Mouse (Mus musculus): ENCODE measurements at regions not wholly inside any gene's neighbourhood (a gene's known extent, or its start where the extent isn't known, plus 50 kb on each side); places are given as distances from the start of the nearest gene placed in this dataset.
"Not testable (repeated sequence)": the region's sequence is repeated elsewhere in the genome, so short reads cannot be mapped to it uniquely, and the experiment has no call there.

DNA sequence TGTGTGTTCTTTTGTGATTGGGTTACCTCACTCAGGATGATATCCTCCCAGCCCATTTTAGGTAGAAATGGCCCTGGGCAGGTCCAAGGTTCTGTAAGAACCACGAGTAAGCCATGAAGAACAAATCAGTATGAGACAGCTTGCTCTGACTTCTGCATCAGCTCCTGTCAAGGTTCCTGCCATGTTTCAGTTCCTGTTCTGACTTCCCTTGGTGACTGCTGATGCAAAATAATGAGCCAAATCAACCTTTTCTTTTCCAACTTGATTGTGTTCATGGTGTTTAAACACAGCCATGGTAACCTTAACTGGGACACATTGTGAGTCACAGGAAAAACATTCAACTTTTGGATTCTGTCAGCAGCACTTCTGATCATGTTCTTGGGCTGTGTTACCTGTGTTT, 667.4 kb upstream of the Igfbp7 start:
- no peak overlapping the region for H3K27ac ChIP-seq (ENCODE audit: low read length)
- no peak overlapping the region for H3K9ac ChIP-seq (ENCODE audit: low read depth, low read length)
- no peaks in the 10 kb centered on the region for H3K36me3 ChIP-seq (ENCODE audit: control insufficient read depth, insufficient read depth)
- no peak for ATAC-seq (ENCODE audit: low read depth)
- H3K27me3 ChIP-seq (ENCODE audit: control insufficient read depth, insufficient read depth, low read depth, low read length): no peaks in the 10 kb centered on the region
- no peaks in the 10 kb centered on the region for H3K4me1 ChIP-seq (ENCODE audit: control insufficient read depth, low read depth, low read length)
- no peak overlapping the region for H3K4me2 ChIP-seq (ENCODE audit: low read depth, low read length)
- no peak overlapping the region for H3K4me3 ChIP-seq (ENCODE audit: low read depth, low read length)
- 35% methylated on average over 1 of the region's 1 CpGs for WGBS (ENCODE audit: insufficient replicate concordance)
- no peaks in the 10 kb centered on the region for H3K9me3 ChIP-seq (replicated peaks; ENCODE audit: control insufficient read depth, low read length)

DNA sequence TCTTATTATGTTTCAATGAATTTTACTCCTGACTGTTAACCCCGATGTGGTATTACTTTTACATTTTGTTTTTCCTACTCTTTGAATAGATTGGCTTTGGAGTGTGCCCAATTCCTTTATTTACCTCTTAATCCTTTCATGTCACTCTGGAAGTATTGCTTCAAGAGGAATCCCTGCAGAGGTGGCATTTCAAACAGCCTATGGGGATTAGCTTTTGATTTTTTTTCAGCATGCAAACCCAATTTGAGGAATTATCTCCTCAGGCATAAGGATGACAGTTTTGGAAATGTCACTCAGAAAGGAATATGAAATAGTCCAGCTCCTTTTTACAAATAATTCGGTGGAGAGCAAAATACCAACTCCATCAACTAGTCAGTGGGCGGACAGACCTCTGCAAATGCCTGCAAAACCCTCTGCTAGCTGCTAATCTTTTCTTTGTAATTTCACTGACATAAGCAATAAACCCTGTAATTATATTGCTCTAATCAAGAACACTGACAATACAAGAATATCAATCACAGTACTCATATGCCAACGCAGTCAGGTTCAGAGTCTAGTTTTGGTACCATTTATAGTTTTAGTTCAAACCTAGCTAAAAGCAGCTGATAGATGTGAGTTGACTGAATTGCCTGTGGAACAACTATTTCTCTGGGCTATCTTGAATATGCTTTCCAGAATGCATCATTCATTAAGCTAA, 624.9 kb upstream of the Igfbp7 start:
- Histone ChIP-seq H3K9ac (ENCODE audit: low read depth, low read length) (no peak overlapping the region), H3K9me3 (replicated peaks; ENCODE audit: control insufficient read depth, low read length) (no peaks in the 10 kb centered on the region), H3K4me3 (ENCODE audit: low read depth, low read length) (no peak overlapping the region), H3K4me2 (ENCODE audit: low read depth, low read length) (no peak overlapping the region), H3K4me1 (ENCODE audit: control insufficient read depth, low read depth, low read length) (no peaks in the 10 kb centered on the region), H3K36me3 (ENCODE audit: control insufficient read depth, insufficient read depth) (no peaks in the 10 kb centered on the region), H3K27me3 (ENCODE audit: control insufficient read depth, insufficient read depth, low read depth, low read length) (no peaks in the 10 kb centered on the region), H3K27ac (ENCODE audit: low read length) (no peak overlapping the region)
- WGBS (ENCODE audit: insufficient replicate concordance): 56% methylated on average over 4 of the region's 4 CpGs
- ATAC-seq (ENCODE audit: low read depth): no peak

DNA sequence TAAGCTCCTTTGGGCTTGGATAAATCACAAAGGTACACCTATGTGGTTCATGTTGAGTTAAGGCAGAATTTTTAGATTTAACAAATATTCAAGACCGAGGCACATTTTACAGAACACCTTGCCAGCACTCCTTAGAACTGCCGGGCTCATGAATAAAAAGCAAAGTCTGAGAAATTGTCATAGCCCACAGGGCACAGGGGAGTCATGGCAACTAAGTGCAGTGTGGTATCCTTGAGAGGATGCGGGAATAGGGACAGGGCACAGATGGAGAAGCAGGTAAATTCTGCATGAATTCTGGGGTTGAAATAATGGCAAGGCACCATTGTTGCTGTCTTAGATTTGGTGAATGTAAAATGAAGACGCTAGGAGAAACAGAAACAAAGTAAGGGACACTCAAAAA, 609.7 kb upstream of the Igfbp7 start:
- Histone ChIP-seq H3K27ac (ENCODE audit: low read length) (no peak overlapping the region), H3K36me3 (ENCODE audit: control insufficient read depth, insufficient read depth) (no peaks in the 10 kb centered on the region), H3K4me1 (ENCODE audit: control insufficient read depth, low read depth, low read length) (no peaks in the 10 kb centered on the region), H3K4me3 (ENCODE audit: low read depth, low read length) (no peak overlapping the region), H3K27me3 (ENCODE audit: control insufficient read depth, insufficient read depth, low read depth, low read length) (no peaks in the 10 kb centered on the region), H3K4me2 (ENCODE audit: low read depth, low read length) (no peak overlapping the region), H3K9ac (ENCODE audit: low read depth, low read length) (no peak overlapping the region), H3K9me3 (replicated peaks; ENCODE audit: control insufficient read depth, low read length) (no peaks in the 10 kb centered on the region)
- no peak for ATAC-seq (ENCODE audit: low read depth)
- WGBS (ENCODE audit: insufficient replicate concordance): 61% methylated on average over 4 of the region's 4 CpGs

DNA sequence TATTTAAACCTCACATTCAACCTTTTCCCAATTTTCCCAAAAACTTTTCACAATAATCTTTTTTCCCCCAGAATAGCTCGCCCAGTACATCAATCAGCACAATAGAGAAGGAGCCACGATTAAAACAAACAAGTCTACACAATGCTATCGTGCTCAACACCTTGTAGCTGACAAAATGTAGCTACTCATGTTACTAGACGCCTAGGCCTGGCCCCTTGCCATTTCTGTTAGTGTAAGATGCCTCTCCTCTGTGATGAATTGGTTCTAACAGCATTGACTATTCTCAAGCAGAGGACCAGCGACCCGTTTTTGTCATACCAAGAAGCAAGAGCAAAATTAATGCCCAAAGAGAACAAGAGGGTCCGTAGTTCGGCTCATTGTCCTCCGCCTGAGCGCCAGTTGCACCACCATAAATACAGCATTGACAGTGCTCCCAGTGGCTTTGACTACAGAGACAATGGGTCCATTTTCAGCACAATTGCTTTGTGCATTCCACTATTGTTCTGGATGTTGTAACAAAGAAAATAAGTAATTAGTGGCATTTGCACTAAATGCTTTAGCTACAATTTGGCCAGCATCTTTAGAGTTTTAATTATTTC, 578.7 kb upstream of the Igfbp7 start:
- no peak overlapping the region for H3K4me2 ChIP-seq (ENCODE audit: low read depth, low read length)
- H3K27ac ChIP-seq (ENCODE audit: low read length): no peak overlapping the region
- no peaks in the 10 kb centered on the region for H3K4me1 ChIP-seq (ENCODE audit: control insufficient read depth, low read depth, low read length)
- H3K9ac ChIP-seq (ENCODE audit: low read depth, low read length): no peak overlapping the region
- H3K27me3 ChIP-seq (ENCODE audit: control insufficient read depth, insufficient read depth, low read depth, low read length): no peaks in the 10 kb centered on the region
- ATAC-seq (ENCODE audit: low read depth): no peak
- H3K36me3 ChIP-seq (ENCODE audit: control insufficient read depth, insufficient read depth): no peaks in the 10 kb centered on the region
- H3K9me3 ChIP-seq (replicated peaks; ENCODE audit: control insufficient read depth, low read length): no peaks in the 10 kb centered on the region
- H3K4me3 ChIP-seq (ENCODE audit: low read depth, low read length): no peak overlapping the region
- 62% methylated on average over 10 of the region's 10 CpGs for WGBS (ENCODE audit: insufficient replicate concordance)

DNA sequence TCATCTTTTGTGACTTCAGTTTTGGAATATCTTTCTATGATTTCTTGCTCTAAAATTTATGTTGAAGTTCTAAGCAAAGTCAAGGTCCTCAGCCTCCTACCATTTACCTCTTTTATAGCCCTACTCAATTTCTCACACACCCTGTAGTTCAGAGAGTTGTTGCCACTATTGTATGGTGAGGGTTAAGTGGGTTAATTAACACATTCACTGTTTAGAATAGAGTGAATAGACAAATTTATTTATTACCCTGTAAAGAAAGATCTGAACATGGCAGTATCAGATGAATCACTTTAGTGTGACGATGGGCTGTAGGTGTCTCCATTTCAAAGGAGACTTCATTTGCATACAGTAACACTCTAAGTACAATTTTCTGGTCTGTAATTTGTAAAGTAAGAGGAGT, 577.4 kb upstream of the Igfbp7 start:
- Histone ChIP-seq H3K27me3 (ENCODE audit: control insufficient read depth, insufficient read depth, low read depth, low read length) (no peaks in the 10 kb centered on the region), H3K27ac (ENCODE audit: low read length) (no peak overlapping the region), H3K9me3 (replicated peaks; ENCODE audit: control insufficient read depth, low read length) (no peaks in the 10 kb centered on the region), H3K36me3 (ENCODE audit: control insufficient read depth, insufficient read depth) (no peaks in the 10 kb centered on the region), H3K9ac (ENCODE audit: low read depth, low read length) (no peak overlapping the region), H3K4me3 (ENCODE audit: low read depth, low read length) (no peak overlapping the region), H3K4me2 (ENCODE audit: low read depth, low read length) (no peak overlapping the region), H3K4me1 (ENCODE audit: control insufficient read depth, low read depth, low read length) (no peaks in the 10 kb centered on the region)
- no peak for ATAC-seq (ENCODE audit: low read depth)
- WGBS (ENCODE audit: insufficient replicate concordance): 63% methylated on average over 1 of the region's 1 CpGs

DNA sequence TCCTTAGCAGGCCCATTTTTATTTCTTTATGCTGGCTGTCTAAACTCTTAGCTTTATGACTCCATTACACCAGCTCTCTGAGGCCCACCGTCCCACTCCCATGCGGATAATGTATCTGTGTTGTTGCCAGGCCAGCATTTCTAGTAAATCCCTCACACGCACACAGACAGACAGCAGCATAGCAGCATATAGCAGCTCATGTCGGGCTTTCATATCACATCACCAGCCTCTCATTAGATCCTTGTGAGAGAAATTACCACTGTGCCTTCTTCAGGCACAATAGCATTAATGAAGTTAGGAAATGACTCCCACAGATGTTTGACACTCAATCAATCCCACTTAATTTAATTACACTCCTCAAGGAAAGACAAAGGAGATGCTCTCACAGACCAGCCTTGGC, 532.2 kb upstream of the Igfbp7 start:
- not testable (repeated sequence) for H3K4me2 ChIP-seq (ENCODE audit: low read depth, low read length); H3K4me1 ChIP-seq (ENCODE audit: control insufficient read depth, low read depth, low read length); ATAC-seq (ENCODE audit: low read depth); H3K36me3 ChIP-seq (ENCODE audit: control insufficient read depth, insufficient read depth); H3K9me3 ChIP-seq (replicated peaks; ENCODE audit: control insufficient read depth, low read length); H3K27me3 ChIP-seq (ENCODE audit: control insufficient read depth, insufficient read depth, low read depth, low read length); H3K27ac ChIP-seq (ENCODE audit: low read length); H3K9ac ChIP-seq (ENCODE audit: low read depth, low read length); H3K4me3 ChIP-seq (ENCODE audit: low read depth, low read length)
- WGBS (ENCODE audit: insufficient replicate concordance): 68% methylated on average over 4 of the region's 4 CpGs

DNA sequence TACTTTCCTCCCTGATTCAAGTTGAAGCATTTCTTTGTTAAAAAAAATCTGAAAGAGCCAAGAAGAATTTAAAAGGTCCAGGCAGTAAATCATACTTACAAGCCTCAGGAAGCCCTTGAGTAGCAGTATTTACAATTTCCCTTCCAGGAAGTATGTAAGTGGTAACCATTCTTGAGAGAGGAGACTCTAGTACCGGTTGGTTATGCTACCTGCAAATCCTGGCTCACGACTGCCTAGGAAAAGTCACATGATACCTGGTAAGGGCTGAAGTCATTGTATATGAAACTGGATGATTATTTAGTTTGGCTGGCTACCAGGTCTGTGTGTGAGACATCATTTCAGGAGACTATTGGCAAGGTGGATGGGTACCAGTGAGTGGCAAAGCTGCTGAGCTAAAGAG, 524.0 kb upstream of the Igfbp7 start:
- no peak for ATAC-seq (ENCODE audit: low read depth)
- Histone ChIP-seq H3K9me3 (replicated peaks; ENCODE audit: control insufficient read depth, low read length) (no peaks in the 10 kb centered on the region), H3K36me3 (ENCODE audit: control insufficient read depth, insufficient read depth) (no peaks in the 10 kb centered on the region), H3K4me3 (ENCODE audit: low read depth, low read length) (no peak overlapping the region), H3K4me2 (ENCODE audit: low read depth, low read length) (no peak overlapping the region), H3K9ac (ENCODE audit: low read depth, low read length) (no peak overlapping the region), H3K27ac (ENCODE audit: low read length) (no peak overlapping the region), H3K4me1 (ENCODE audit: control insufficient read depth, low read depth, low read length) (no peaks in the 10 kb centered on the region), H3K27me3 (ENCODE audit: control insufficient read depth, insufficient read depth, low read depth, low read length) (no peaks in the 10 kb centered on the region)
- WGBS (ENCODE audit: insufficient replicate concordance): 63% methylated on average over 2 of the region's 2 CpGs

DNA sequence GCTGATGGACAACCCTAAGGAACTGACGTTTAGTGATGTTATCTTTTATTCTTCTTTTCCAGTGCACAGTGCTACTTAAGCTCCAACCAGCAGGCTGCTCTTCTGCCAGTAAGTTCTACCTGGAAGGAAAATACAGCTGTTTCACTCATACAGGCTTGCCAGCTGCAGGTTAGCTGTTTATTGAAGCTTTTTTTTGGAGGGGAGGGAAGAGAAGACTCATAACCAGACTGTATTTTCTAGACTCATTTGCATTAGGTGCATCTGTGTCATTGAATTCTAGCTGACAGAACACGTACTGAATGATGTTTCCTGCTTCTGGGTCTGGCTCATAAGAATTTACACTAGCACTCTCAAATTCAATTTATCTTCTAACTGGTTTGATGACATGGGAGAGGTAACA, 513.3 kb upstream of the Igfbp7 start:
- H3K27me3 ChIP-seq (ENCODE audit: control insufficient read depth, insufficient read depth, low read depth, low read length): no peaks in the 10 kb centered on the region
- H3K36me3 ChIP-seq (ENCODE audit: control insufficient read depth, insufficient read depth): no peaks in the 10 kb centered on the region
- WGBS (ENCODE audit: insufficient replicate concordance): 57% methylated on average over 2 of the region's 2 CpGs
- no peak overlapping the region for H3K4me3 ChIP-seq (ENCODE audit: low read depth, low read length)
- H3K9me3 ChIP-seq (replicated peaks; ENCODE audit: control insufficient read depth, low read length): no peaks in the 10 kb centered on the region
- H3K4me2 ChIP-seq (ENCODE audit: low read depth, low read length): no peak overlapping the region
- no peak overlapping the region for H3K9ac ChIP-seq (ENCODE audit: low read depth, low read length)
- no peak overlapping the region for H3K27ac ChIP-seq (ENCODE audit: low read length)
- no peak for ATAC-seq (ENCODE audit: low read depth)
- H3K4me1 ChIP-seq (ENCODE audit: control insufficient read depth, low read depth, low read length): no peaks in the 10 kb centered on the region

DNA sequence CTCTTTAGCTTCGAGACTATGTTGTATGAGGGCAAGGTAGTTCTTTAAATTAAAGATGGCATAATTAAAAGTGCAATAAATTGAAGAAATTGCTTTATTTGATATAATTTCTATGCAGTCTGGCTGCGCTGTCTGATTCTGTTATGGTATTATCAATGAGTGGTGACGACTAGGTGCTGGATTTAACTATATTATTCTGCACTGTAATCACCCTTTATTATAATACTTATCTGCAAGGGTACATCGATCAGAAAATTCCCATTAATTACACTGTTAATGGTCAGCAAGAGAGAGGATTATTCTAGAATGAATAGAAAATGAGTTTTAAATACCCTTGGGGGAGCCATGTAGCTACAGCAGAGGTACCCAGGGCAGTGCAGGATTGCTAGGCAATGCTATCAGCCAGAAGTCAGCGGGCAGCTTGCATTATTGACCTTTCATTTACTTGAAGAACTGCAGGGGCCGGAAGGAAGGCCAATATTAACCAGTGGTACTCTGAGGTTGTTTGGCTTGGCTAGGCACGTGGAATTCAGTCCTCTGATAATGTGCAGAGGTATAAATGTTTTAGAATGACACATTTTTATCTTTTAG, 509.3 kb upstream of the Igfbp7 start:
- Histone ChIP-seq H3K9ac (ENCODE audit: low read depth, low read length) (no peak overlapping the region), H3K27me3 (ENCODE audit: control insufficient read depth, insufficient read depth, low read depth, low read length) (no peaks in the 10 kb centered on the region), H3K27ac (ENCODE audit: low read length) (no peak overlapping the region), H3K4me1 (ENCODE audit: control insufficient read depth, low read depth, low read length) (no peaks in the 10 kb centered on the region), H3K4me3 (ENCODE audit: low read depth, low read length) (no peak overlapping the region), H3K9me3 (replicated peaks; ENCODE audit: control insufficient read depth, low read length) (no peaks in the 10 kb centered on the region), H3K36me3 (ENCODE audit: control insufficient read depth, insufficient read depth) (no peaks in the 10 kb centered on the region), H3K4me2 (ENCODE audit: low read depth, low read length) (no peak overlapping the region)
- 50% methylated on average over 7 of the region's 7 CpGs for WGBS (ENCODE audit: insufficient replicate concordance)
- no peak for ATAC-seq (ENCODE audit: low read depth)

Measured in liver, embryonic 16.5 days (tissue).